Mouse (Mus musculus): ENCODE results near the gene Tpgs1.
A peak's percentile ranks its signal among the peaks of the same experiment; 100 is the strongest.

The Tpgs1 gene

GRCm38 (mm10) chr10:79714996-79715395, 45.8 kb downstream of the Tpgs1 start:
- DNase-seq: no peak

DNA sequence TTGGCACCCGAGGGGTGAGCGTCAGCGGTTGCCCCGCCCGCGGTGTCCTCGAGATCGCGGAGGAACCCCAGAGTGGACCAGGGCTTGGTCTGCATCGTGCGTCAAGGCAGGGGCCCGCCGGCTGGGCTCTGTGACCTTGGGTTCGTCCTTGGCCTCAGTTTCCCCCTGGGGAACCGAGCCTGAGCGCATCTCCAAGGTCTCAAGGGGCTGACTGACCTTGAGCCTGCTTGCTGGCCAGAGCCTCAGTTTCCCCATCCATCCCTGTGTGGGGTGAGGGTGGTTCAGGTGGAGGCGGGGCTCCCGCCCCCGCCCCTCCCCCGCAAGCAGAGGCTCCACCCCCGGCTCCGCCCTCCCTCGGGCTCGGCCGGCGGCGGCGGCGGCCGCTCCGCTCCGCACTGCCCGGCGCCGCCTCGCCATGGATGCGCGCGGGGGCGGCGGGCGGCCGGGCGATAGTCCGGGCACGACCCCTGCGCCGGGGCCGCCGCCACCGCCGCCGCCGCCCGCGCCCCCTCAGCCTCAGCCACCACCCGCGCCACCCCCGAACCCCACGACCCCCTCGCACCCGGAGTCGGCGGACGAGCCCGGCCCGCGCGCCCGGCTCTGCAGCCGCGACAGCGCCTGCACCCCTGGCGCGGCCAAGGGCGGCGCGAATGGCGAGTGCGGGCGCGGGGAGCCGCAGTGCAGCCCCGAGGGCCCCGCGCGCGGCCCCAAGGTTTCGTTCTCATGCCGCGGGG, 47.3 kb downstream of the Tpgs1 start, which contains the start of gene Hcn2:
Gene Hcn2 (plus strand): TSS at position 381 of the 734 bp plus-strand sequence.
- DNase-seq: no peak

DNA sequence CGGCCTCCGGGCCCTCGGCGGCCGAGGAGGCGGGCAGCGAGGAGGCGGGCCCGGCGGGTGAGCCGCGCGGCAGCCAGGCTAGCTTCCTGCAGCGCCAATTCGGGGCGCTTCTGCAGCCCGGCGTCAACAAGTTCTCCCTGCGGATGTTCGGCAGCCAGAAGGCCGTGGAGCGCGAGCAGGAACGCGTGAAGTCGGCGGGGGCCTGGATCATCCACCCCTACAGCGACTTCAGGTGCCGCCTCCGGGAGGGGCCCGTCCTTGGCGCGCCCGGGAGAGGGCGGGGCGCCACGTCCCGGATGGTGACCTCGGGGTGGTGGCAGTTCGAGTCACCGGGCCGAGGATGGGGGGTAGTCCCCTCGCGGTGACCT, 47.8 kb downstream of the Tpgs1 start:
- no peak for DNase-seq

GRCm38 (mm10) chr10:79717640-79718357, 48.6 kb downstream of the Tpgs1 start:
- peak; percentile 78 for DNase-seq

GRCm38 (mm10) chr10:79721089-79721488, 51.9 kb downstream of the Tpgs1 start:
- DNase-seq: no peak

DNA sequence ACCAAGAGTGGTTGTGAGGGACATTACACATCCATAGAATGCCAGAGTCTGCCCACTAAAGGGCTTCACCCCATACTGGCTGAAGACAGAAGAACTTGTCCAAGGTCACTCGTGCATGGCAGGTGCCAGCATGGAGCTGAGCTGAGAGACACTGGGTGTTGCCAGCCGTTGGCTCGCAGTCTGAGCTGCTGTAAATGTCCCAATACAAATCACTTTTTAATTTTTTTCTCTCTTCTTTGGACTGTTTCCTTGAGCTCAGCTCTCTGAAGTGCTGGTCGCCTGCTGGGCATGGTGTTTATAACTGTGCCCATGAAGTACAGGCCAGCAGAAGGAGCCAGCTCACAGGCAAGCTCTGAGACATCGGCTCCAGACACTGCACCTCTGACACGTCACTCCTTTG, 53.9 kb downstream of the Tpgs1 start:
- DNase-seq: no peak

DNA sequence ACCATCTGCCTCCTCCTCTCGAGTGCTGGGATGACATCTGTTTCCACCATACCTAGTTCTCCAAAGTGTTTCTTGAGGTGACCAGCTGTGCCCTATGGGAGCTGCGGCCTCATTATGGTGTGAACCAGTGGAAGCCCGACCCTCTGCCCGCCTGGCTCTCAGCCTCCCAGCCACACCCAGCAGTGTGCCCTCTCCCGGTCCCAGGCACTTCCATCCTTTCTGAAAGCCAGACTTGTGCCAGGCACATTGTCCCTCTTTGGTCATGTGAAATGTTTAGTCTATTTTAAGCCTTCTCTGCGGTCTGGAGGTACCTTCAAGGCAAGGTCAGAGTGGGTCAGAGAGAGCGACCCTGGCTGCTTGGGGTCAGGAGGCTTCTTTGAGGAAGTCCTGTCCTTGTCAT, 54.5 kb downstream of the Tpgs1 start:
- no peak for DNase-seq
